Mouse (Mus musculus) regulatory T cell (primary cell): ENCODE measurements at regions not wholly inside any gene's neighbourhood (a gene's known extent, or its start where the extent isn't known, plus 50 kb on each side); places are given as distances from the start of the nearest gene placed in this dataset.

Source experiments
- in situ Hi-C: fragments of 300-600 bp; cut with MboI, MseI; formaldehyde crosslinking; loops from one replicate; pipeline ENCODE4 v1.15.1; 2025; ENCODE audit warnings: high pct_unique_total_duplicates

DNA sequence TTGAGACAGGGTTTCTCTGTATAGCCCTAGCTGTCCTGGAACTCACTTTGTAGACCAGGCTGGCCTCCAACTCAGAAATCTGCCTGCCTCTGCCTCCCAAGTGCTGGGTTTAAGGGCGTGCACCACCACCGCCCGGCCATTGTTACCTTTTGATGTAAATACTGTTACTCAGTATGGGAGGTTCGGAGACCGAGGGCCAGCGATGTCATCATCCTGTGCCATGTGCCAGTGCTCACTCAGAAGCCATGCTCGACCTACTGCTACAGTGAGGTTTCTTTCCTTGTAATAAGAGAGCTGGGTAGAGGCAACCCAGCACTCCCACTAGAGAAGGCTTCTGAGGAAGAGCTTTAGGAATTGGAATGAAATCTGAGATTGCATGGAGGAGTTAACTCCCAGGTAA lies 191.6 kb upstream of the Tgfbr2 start:
- in situ Hi-C loops = loop anchor here (25.0 kb wide), 1 partner anchor 1604 kb away; no protein-coding TSS in a partner anchor

GRCm38 (mm10) chr9:116366193-116366592 lies 191.0 kb upstream of the Tgfbr2 start:
- in situ Hi-C loops = loop anchor here (25.0 kb wide), 1 partner anchor 1604 kb away; no protein-coding TSS in a partner anchor

DNA sequence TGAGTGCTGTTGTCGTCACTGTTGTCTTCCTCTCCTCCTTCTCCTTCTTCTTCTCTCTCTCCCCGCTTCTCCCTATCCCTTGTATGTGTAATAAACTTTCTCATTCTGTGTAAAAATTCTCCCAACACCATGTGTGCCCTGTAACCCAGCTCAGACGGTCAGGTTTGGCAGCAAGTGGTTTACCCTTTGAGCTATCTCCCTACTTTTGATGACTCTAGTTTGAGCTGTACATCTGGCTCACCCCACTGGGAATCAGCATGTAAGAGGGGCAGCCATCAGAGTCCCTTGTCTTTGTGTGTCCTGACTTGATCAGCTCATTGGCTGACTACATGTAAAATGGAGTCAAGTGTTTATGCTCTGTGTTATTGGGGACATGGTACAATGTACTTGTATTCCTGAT lies 190.5 kb upstream of the Tgfbr2 start:
- in situ Hi-C loops = loop anchor here (25.0 kb wide), 1 partner anchor 1603 kb away; no protein-coding TSS in a partner anchor

- in situ Hi-C loops = loop anchor here (25.0 kb wide), 1 partner anchor 1603 kb away; no protein-coding TSS in a partner anchor
Observed at GRCm38 (mm10) chr9:116365016-116365685, 190.0 kb upstream of the Tgfbr2 start.

- in situ Hi-C loops = loop anchor here (25.0 kb wide), 1 partner anchor 1599 kb away; no protein-coding TSS in a partner anchor
Observed at GRCm38 (mm10) chr9:116361092-116361491, 185.9 kb upstream of the Tgfbr2 start.

DNA sequence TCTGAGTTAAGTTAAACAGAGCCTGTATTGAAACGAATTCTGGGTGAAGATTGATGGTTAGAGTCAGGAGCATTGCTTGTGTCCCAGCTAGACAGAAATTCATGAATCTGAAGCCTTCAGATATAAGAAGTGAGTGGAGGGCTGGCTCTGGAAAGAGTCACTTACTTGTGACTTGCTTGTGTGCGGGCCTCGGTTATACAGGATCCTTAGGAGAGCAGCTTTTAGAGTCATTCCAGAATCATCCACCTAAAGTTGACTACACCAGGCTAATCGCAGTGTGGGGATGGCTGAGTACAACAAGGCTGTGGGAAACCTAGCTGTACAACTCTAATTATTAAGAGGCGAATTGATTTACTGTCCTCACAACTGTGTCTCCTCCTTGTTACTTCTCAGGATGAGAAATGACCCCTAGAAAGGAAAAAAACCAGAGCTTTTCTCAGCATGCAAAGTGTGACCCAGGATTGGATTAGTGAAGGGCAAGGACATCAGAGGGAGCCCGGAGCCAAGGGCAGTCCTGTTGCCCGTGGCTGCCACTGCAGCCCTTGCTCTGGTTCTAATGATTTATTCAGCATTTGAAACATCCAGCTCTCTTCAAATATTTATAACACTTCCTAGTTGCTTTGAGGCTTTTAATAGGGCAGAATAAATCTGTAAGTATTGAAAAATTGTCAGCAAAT lies 179.0 kb upstream of the Tgfbr2 start:
- in situ Hi-C loops = loop anchor here (25.0 kb wide), 1 partner anchor 1592 kb away; no protein-coding TSS in a partner anchor

DNA sequence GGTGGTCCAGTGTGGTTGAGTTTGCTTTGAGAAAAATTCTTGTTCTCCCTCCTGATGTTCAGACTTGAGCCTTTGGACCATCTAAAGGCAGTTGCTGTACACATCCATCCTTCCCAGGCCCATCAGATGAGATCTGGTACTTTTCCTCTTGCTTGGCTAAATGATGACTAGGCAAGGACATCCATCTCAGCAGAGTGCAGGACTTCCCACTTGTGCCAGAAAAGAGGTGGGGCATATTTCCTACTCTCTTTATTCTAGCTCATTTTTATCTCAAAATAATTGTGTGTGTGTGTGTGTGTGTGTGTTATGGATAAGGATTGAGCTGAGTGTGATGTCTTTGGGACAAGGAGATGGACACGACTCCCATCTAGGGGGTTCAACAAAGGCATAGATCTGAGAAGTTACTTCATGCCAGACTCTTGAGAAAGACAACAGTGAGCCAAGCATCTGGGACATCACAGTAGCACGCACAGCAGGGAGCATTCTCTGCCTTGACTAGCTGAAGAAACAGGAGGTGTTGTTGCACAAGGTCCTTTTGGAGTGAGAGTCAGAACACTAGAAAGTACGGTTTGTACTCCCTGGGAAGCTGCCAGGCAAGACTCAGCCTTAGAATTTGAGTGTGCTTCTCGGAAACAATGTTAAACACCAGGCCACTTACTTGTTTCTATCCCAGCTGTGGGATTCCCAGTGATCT lies 177.8 kb upstream of the Tgfbr2 start:
- in situ Hi-C loops = loop anchor here (25.0 kb wide), 1 partner anchor 1591 kb away; no protein-coding TSS in a partner anchor

DNA sequence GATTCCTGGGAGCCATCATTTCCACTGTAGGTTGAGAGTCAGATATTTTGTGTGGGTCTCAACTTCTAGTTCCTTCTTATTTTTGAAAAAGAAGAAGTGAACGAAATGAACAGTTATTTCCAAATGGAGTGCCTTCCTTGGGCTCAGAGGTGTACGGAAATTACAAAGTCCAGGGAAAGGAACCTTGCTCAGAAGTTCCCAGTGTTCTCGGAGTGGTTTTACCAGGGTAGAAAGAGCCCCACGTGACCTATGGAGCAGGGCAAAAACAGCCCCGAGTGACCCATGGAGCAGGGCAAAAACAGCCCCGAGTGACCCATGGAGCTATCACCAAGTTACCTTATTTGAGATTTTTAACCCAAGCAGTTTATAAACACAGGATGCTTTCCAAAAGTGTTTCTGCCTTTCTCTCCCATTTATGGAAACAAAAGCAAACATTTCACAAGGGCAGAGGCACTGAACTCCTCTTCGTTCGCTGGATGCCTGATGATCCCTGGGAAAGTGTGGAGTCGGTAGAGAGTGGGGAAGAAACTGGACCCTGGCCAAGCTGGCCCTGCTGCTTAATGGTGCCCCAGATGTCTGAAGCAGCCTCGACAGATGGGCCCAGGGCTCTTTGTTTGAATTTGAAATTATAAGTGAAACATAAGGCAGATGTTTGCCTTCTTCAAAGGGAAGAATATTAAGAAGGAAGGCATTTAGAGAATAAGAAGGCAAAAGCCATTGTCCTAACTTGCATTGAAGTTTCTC lies 175.8 kb upstream of the Tgfbr2 start:
- in situ Hi-C loops = loop anchor here (25.0 kb wide), 1 partner anchor 1589 kb away; no protein-coding TSS in a partner anchor

DNA sequence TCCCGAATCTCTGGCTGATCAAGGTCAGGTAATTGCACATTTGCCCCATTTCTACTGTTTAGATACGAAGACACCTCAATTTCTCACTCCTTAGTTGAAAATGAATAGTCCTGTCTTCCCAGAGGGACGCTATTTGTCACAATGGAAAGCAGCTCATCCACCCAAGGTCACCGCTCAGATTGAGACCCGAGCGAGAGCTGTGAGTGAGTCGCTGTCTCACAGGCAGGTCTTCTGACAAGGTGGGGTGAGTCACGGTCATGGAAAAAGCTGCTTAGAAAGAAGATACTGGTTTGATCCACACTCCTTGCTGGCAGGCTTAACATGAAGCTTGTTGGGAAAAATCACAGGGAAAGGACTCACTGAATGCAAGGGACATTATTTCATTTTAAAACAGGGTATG lies 171.9 kb upstream of the Tgfbr2 start:
- in situ Hi-C loops = loop anchor here (25.0 kb wide), 1 partner anchor 735 kb away; no protein-coding TSS in a partner anchor

GRCm38 (mm10) chr9:116346495-116346894 lies 171.3 kb upstream of the Tgfbr2 start:
- in situ Hi-C loops = loop anchor here (25.0 kb wide), 1 partner anchor 734 kb away; no protein-coding TSS in a partner anchor

DNA sequence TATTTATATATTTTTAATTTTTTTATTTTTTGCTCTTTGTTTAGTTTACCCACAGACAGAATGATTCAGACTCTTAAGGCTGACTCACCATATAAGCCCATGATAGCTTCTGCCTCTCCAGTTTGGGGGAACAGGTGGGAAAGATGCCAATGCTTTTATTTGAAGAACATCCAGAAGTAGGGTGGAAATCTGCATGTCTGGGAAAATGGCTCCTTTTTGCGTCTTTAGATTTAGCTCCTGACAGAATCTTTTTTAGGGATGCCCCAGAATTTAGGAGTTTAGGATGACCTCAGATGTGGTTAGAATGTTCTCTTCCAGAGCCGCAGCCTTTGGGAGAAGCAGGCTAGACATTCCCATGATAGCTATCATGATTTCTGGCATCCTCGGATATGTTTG lies 167.9 kb upstream of the Tgfbr2 start:
- in situ Hi-C loops = loop anchor here (25.0 kb wide), 1 partner anchor 731 kb away; no protein-coding TSS in a partner anchor

- in situ Hi-C loops = loop anchor here (25.0 kb wide), 1 partner anchor 730 kb away; no protein-coding TSS in a partner anchor
Observed at GRCm38 (mm10) chr9:116342446-116343085, 167.4 kb upstream of the Tgfbr2 start.

DNA sequence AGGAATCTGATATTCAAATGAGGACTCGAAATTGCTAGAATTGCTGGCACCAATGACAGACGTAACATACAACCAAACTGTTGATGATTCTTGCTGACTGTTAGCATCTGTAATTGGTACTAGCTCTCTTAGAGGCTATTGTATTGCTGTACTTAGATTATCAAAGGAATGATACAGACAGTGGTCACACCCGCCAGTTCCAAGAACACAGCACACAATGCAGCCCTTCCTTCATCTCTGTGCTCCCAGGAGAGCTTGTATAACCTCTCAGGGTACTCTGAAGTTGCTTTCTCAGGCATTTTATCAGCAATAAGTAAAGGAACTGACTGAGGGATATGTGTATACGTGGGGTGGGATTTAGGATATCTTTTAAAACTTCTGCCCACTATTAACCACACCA lies 166.8 kb upstream of the Tgfbr2 start:
- in situ Hi-C loops = loop anchor here (25.0 kb wide), 1 partner anchor 730 kb away; no protein-coding TSS in a partner anchor

DNA sequence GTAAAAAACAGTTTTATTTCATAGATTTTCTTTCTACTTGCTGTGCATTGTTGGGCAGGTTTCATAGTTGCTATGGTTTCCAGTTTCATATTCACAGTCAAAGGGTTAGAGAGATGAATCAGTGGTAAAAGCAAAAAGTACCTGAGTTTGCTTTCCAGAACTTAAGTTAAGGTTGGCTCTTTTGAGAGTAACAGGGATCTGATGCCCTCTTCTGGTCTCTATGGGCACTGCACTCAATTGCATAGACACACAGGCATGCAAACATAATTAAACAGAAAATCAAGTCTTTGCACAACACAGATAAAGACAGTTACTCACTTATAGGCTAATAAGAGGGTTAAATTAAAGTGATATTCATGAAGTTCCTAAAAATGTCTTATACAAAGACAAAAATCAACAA lies 165.8 kb upstream of the Tgfbr2 start:
- in situ Hi-C loops = loop anchor here (25.0 kb wide), 1 partner anchor 729 kb away; no protein-coding TSS in a partner anchor

- in situ Hi-C loops = loop anchor here (5.0 to 25.0 kb wide), 2 partner anchors 161 to 726 kb away; partner anchors contain the start of gene Tgfbr2
Observed at GRCm38 (mm10) chr9:116338729-116339100, 163.6 kb upstream of the Tgfbr2 start.

- in situ Hi-C loops = loop anchor here (5.0 to 25.0 kb wide), 2 partner anchors 161 to 726 kb away; partner anchors contain the start of gene Tgfbr2
Observed at GRCm38 (mm10) chr9:116338093-116338728, 163.1 kb upstream of the Tgfbr2 start.

DNA sequence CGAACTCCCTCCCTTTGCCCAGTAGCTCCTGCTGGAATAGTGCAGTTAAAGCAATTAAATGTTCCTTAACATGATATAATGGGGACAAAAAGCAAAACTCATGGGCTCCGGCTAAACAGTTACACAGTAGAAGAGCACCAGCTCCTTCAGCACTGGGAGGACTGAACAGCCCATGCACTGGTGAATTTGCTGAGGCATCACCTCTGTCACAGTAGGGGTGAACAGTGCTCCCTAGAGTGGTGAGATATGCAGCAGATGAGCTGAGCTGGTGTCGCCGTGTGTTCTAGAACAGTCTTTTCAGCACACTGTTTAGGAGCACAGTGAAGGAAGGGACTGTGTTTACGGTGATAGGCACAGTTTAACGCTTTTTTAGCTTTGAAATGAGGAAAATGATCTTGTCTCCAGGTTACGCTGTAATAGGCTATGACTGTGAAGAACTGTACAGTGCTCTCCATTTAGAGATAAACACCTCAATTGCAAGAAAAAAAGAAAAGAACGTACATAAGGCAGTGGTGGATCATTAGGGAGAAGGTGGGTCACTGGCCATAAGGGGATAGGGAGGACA lies 162.4 kb upstream of the Tgfbr2 start:
- in situ Hi-C loops = loop anchor here (5.0 to 25.0 kb wide), 2 partner anchors 160 to 725 kb away; partner anchors contain the start of gene Tgfbr2

- in situ Hi-C loops = loop anchor here (5.0 to 25.0 kb wide), 2 partner anchors 159 to 724 kb away; partner anchors contain the start of gene Tgfbr2
Observed at GRCm38 (mm10) chr9:116335561-116336478, 160.7 kb upstream of the Tgfbr2 start.
